Mouse (Mus musculus): ENCODE measurements around the gene Rasgef1b.

DNA sequence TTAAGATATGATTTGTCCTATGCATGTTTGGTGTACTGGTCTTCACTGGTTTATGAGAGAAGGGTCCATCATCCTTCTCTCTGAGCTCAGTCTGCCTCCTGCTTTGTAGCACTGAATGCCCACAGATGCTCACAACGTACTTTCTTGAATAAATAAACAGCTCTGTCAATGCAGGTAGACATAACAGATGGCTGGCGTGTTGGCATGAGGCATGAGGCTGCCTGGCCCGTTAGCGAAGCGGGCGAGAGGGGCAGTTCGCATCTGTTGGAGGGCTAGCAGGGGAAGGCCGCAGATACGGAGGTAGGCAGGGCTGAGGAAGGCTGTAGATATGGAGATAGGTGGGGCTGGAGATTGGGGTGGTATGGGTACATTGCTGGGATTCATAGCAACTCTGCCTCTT lies 451.3 kb downstream of the Rasgef1b start:
- TF ChIP-seq CTCF (conservative IDR thresholded peaks at IDR 0.05; ENCODE audit: insufficient read depth, insufficient read length, low read depth, low read length) = no peak
- no peak for TF ChIP-seq POLR2A (IDR thresholded peaks at IDR 0.05; ENCODE audit: low read depth, low read length)
